Mouse (Mus musculus) CH12.LX (cell line): ENCODE data around the gene Grb10. TPM values are rescaled to one million over a fixed set of nuclear protein-coding genes. Genes with fewer than 3 reads are reported as not detected.

Experiments
- DNase-seq: peaks from one replicate; pipeline ENCODE4 v3.0.0-alpha.2; 2013; ENCODE audit errors: extremely low read depth
- H3K27ac ChIP-seq: 2 replicates; pipeline ENCODE4 v1.5.1; 2012; ENCODE audit warnings: low read depth, mild to moderate bottlenecking, control low read depth, moderate library complexity; ENCODE audit not compliant: insufficient read depth
- H3K27me3 ChIP-seq: replicated peaks from 2 replicates; pipeline ENCODE3; 2012; ENCODE audit warnings: inconsistent platforms
- H3K36me3 ChIP-seq, 2 experiments: replicated peaks in 1 of 2; 2 replicates each; pipeline versions ENCODE3 to v1.6.1; 2012; ENCODE audit warnings: inconsistent platforms in 1 of 2, low read length in 1 of 2, mild to moderate bottlenecking in 1 of 2, mixed read lengths in 1 of 2, moderate library complexity in 1 of 2; ENCODE audit not compliant: control insufficient read depth in 1 of 2, insufficient read depth in 1 of 2
- H3K4me1 ChIP-seq, 2 experiments: 2 replicates each; pipeline ENCODE4 v1.6.1; 2012; ENCODE audit warnings: inconsistent platforms in 1 of 2, moderate library complexity in 1 of 2; ENCODE audit not compliant: insufficient read depth in 2 of 2, control insufficient read depth in 1 of 2
- H3K4me2 ChIP-seq: 2 replicates; pipeline ENCODE4 v1.6.1; 2012; ENCODE audit warnings: low read depth, mild to moderate bottlenecking, control low read depth; ENCODE audit not compliant: poor library complexity, insufficient read depth, severe bottlenecking
- H3K4me3 ChIP-seq, 3 experiments: fragments of 150-350 bp in 1 of 3; sonication (generic) in 1 of 3; replicated peaks in 1 of 3; 2 replicates each; pipeline versions ENCODE3 to v1.5.1; 2011 to 2012; ENCODE audit warnings: low read depth in 2 of 3, low read length in 2 of 3, mild to moderate bottlenecking in 2 of 3, moderate library complexity in 2 of 3, control low read depth in 1 of 3, improper control_type of control experiment in 1 of 3, inconsistent platforms in 1 of 3, mixed read lengths in 1 of 3; ENCODE audit not compliant: poor library complexity in 1 of 3
- H3K79me2 ChIP-seq: replicated peaks from 2 replicates; pipeline ENCODE4 v1.6.1; 2012; ENCODE audit warnings: mild to moderate bottlenecking, moderate library complexity; ENCODE audit not compliant: control insufficient read depth, poor library complexity, insufficient read depth, severe bottlenecking; ENCODE audit errors: extremely low read depth
- H3K9ac ChIP-seq: 2 replicates; pipeline ENCODE4 v1.6.1; 2012; ENCODE audit warnings: low read depth, mild to moderate bottlenecking, control low read depth, moderate library complexity; ENCODE audit not compliant: insufficient read depth
- H3K9me3 ChIP-seq: replicated peaks from 2 replicates; pipeline ENCODE3; 2012; ENCODE audit warnings: low read length, inconsistent platforms, mixed read lengths
- CTCF ChIP-seq, 2 experiments: IDR thresholded peaks in 1 of 2; conservative IDR thresholded peaks in 1 of 2; 2 replicates each; pipeline ENCODE4 v1.5.1; 2011 to 2012; ENCODE audit warnings: low read depth in 2 of 2, low read length in 2 of 2, improper control_type of control experiment in 1 of 2, inconsistent platforms in 1 of 2, mild to moderate bottlenecking in 1 of 2, moderate library complexity in 1 of 2
- ETS1 ChIP-seq: conservative IDR thresholded peaks from 2 replicates; pipeline ENCODE4 v1.6.1; 2012; ENCODE audit warnings: low read depth, mild to moderate bottlenecking, inconsistent platforms, low read length, improper control_type of control experiment, moderate library complexity
- GABPA ChIP-seq: IDR thresholded peaks from 2 replicates; pipeline ENCODE4 v1.6.1; 2012; ENCODE audit warnings: low read depth, low read length, improper control_type of control experiment, inconsistent platforms; ENCODE audit not compliant: insufficient replicate concordance
- JUND ChIP-seq: conservative IDR thresholded peaks from 2 replicates; pipeline ENCODE4 v1.6.1; 2011; ENCODE audit warnings: low read depth, low read length, improper control_type of control experiment
- KAT2A ChIP-seq: IDR thresholded peaks from 2 replicates; pipeline ENCODE4 v1.6.1; 2012; ENCODE audit warnings: low read length, improper control_type of control experiment, inconsistent platforms; ENCODE audit not compliant: insufficient replicate concordance
- MEF2A ChIP-seq: IDR thresholded peaks from 2 replicates; pipeline ENCODE4 v1.6.1; 2014; ENCODE audit warnings: low read depth, mild to moderate bottlenecking, inconsistent platforms, low read length, improper control_type of control experiment, borderline replicate concordance
- MXI1 ChIP-seq: IDR thresholded peaks from 2 replicates; pipeline ENCODE4 v1.6.1; 2011; ENCODE audit warnings: mild to moderate bottlenecking, low read depth, low read length, improper control_type of control experiment
- MYC ChIP-seq: IDR thresholded peaks from 2 replicates; pipeline ENCODE4 v1.6.1; 2011; ENCODE audit warnings: low read depth, mild to moderate bottlenecking, improper control_type of control experiment, low read length
- RAD21 ChIP-seq: IDR thresholded peaks from 2 replicates; pipeline ENCODE4 v1.6.1; 2011; ENCODE audit warnings: low read depth, mild to moderate bottlenecking, low read length, improper control_type of control experiment, moderate library complexity
- RCOR1 ChIP-seq: conservative IDR thresholded peaks from 2 replicates; pipeline ENCODE4 v1.6.1; 2012; ENCODE audit warnings: low read depth, mild to moderate bottlenecking, inconsistent platforms, low read length, improper control_type of control experiment
- SIN3A ChIP-seq: IDR thresholded peaks from 2 replicates; pipeline ENCODE4 v1.6.1; 2012; ENCODE audit warnings: low read length, improper control_type of control experiment, inconsistent platforms
- UBTF ChIP-seq: IDR thresholded peaks from 2 replicates; pipeline ENCODE4 v1.6.1; 2012; ENCODE audit warnings: low read depth, mild to moderate bottlenecking, inconsistent platforms, low read length, improper control_type of control experiment, moderate library complexity
- USF1 ChIP-seq: IDR thresholded peaks from 2 replicates; pipeline ENCODE4 v1.6.1; 2014; ENCODE audit warnings: low read depth, mild to moderate bottlenecking, inconsistent platforms, low read length, improper control_type of control experiment
- ZNF384 ChIP-seq: IDR thresholded peaks from 2 replicates; pipeline ENCODE4 v1.6.1; 2012; ENCODE audit warnings: low read depth, low read length, improper control_type of control experiment, inconsistent platforms
- dilution Hi-C: fragments of 300-500 bp; cut with MboI; formaldehyde crosslinking; loops from 2 replicates; pipeline ENCODE4 v1.14.3; 2020; ENCODE audit warnings: low sequenced_read_pairs; ENCODE audit not compliant: extremely low pct_unique_long_range_greater_than_20kb, extremely low pct_ligation_motif_present
- in situ Hi-C: fragments of 300-500 bp; cut with MboI; formaldehyde crosslinking; loops from 3 replicates; pipeline ENCODE4 v1.14.3; 2019; ENCODE audit warnings: low sequenced_read_pairs, low pct_ligation_motif_present, low pct_unique_long_range_greater_than_20kb, mixed read lengths
- polyA plus RNA-seq: library from polyadenylated mRNA; unstranded; fragments of >175 nt; gene quantifications from 2 replicates; pipeline ENCODE4 v1.2.1, GENCODE M21; 2012; ENCODE audit warnings: low read depth; ENCODE audit not compliant: insufficient read length
- total RNA-seq, 2 experiments: library from RNA; depleted of rRNA; stranded (reverse); fragments of 300-350 nt in 1 of 2; fragments of >200 nt in 1 of 2; gene quantifications; 2 replicates each; pipeline ENCODE4 v1.2.3; 2012 to 2014

The Grb10 gene
- total and polyA plus RNA-seq, 3 experiments, result 38.4 to 189 (median 137) TPM

DNA sequence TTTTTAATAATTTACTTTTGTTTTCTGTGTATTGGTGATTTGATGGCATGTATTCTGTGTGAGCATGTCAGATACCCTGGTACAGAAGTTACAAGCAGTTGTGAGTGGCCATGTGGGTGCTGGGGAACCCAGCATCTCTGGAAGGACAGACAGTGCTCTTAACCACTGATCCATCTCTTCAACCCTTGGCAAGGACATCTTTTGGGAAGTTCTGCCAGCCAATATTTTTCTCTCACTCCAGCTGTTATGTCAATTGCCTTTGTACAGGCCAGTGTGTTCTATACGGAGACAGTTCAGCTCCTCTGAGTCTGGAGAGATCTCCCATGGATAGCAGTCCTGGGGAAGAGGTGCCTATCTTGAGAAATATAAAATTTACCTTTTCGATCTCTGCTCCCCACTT lies 116.4 kb downstream of the Grb10 start:
- H3K9ac ChIP-seq, result no peak overlapping the region
- H3K36me3 ChIP-seq, result no peaks in the 10 kb centered on the region
- no peak for TF ChIP-seq RAD21
- no peak for TF ChIP-seq ETS1
- no peak for TF ChIP-seq ZNF384
- no peak for TF ChIP-seq GABPA
- TF ChIP-seq MXI1, result no peak
- no peak for TF ChIP-seq USF1
- no peak for TF ChIP-seq MYC
- no peak for TF ChIP-seq MEF2A
- H3K9me3 ChIP-seq, result no peaks in the 10 kb centered on the region
- in situ Hi-C loops, result no loop called here
- no peak for DNase-seq
- no peak overlapping the region for H3K27ac ChIP-seq
- H3K4me1 ChIP-seq, result peaks cover 2 to 5% of the 10 kb centered on the region in 2 experiments; a peak in 2 of 4 replicates
- no peaks in the 10 kb centered on the region for H3K79me2 ChIP-seq
- no peak overlapping the region for H3K4me2 ChIP-seq
- H3K27me3 ChIP-seq, result no peaks in the 10 kb centered on the region
- H3K4me3 ChIP-seq, result no peak overlapping the region
- dilution Hi-C loops, result no loop called here

GRCm38 (mm10) chr11:11907703-11908413 lies 130.6 kb downstream of the Grb10 start:
- Histone ChIP-seq H3K27me3 (no peaks in the 10 kb centered on the region), H3K4me2 (no peak overlapping the region), H3K4me1 (peaks cover 8 to 36% of the 10 kb centered on the region in 2 experiments), H3K36me3 (no peaks in the 10 kb centered on the region), H3K27ac (no peak overlapping the region), H3K79me2 (no peaks in the 10 kb centered on the region), H3K9ac (no peak overlapping the region), H3K9me3 (no peaks in the 10 kb centered on the region), H3K4me3 (no peak overlapping the region)
- dilution Hi-C loops, result no loop called here
- in situ Hi-C loops, result no loop called here
- DNase-seq, result no peak
- TF ChIP-seq JUND (no peak), ZNF384 (no peak), RCOR1 (no peak), CTCF (conservative IDR thresholded peaks at IDR 0.05 in 1 of 2, IDR thresholded peaks at IDR 0.05 in 1 of 2; ENCODE audit: low read depth in 2 of 2, low read length in 2 of 2) (no peak), USF1 (no peak), ETS1 (no peak), KAT2A (no peak), SIN3A (no peak), MXI1 (no peak), UBTF (no peak)
